Mouse (Mus musculus) E14TG2a.4 (cell line): ENCODE measurements at regions not wholly inside any gene's neighbourhood (a gene's known extent, or its start where the extent isn't known, plus 50 kb on each side); places are given as distances from the start of the nearest gene placed in this dataset.

Source experiments
- CTCF ChIP-seq: conservative IDR thresholded peaks from 2 replicates; pipeline ENCODE4 v1.5.1; 2014; ENCODE audit warnings: low read length
- NANOG ChIP-seq: IDR thresholded peaks from 2 replicates; pipeline ENCODE4 v1.6.1; 2014; ENCODE audit warnings: borderline replicate concordance, low read length, mixed read lengths
- POU5F1 ChIP-seq: IDR thresholded peaks from 2 replicates; pipeline ENCODE4 v1.6.1; 2014; ENCODE audit warnings: low read length, borderline replicate concordance

GRCm38 (mm10) chr9:116231351-116232311, 56.5 kb upstream of the Tgfbr2 start:
- no peak for TF ChIP-seq CTCF
- no peak for TF ChIP-seq POU5F1
- no peak for TF ChIP-seq NANOG
